Mouse (Mus musculus): ENCODE data around the gene Sema6d.

The Sema6d gene

GRCm38 (mm10) chr2:124467429-124467828, 377.7 kb downstream of the Sema6d start:
- DNase-seq (ENCODE audit: low spot score in 2 of 2): no peak

DNA sequence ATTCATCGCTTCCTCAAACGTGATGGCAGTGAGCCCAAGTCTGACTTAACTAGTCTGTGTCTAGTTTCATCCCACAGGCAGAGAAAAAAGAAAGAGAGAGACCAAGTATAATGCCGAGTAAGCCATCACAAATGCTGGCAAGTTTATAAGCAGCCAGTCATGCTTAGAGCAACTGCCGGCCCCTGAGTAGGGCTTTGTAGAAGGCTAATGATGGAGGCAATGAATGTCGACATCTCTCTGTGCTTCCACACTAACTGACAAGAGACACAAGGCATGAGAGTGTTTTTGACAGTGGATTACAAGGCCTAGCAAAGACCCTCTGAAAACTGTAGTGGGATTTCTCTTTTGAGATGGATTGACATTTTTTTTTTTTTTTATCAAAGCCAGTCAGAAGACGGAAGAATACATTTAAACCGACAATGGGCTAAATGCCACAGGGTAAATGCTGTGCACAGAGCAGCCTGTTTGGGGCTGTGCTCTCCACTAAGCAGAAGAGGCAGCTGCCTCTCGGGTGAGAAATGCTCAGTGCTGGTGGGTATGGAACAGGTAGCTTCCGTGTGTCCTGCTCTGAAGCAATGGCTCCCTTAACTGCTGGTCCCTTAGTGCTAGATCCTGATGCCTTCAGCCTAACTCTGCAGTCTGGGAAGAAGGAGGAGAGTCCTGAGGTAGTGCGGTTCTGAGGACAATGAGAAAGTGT, 380.7 kb downstream of the Sema6d start:
- DNase-seq (ENCODE audit: low spot score in 2 of 2): peak; percentile 37 to 39

DNA sequence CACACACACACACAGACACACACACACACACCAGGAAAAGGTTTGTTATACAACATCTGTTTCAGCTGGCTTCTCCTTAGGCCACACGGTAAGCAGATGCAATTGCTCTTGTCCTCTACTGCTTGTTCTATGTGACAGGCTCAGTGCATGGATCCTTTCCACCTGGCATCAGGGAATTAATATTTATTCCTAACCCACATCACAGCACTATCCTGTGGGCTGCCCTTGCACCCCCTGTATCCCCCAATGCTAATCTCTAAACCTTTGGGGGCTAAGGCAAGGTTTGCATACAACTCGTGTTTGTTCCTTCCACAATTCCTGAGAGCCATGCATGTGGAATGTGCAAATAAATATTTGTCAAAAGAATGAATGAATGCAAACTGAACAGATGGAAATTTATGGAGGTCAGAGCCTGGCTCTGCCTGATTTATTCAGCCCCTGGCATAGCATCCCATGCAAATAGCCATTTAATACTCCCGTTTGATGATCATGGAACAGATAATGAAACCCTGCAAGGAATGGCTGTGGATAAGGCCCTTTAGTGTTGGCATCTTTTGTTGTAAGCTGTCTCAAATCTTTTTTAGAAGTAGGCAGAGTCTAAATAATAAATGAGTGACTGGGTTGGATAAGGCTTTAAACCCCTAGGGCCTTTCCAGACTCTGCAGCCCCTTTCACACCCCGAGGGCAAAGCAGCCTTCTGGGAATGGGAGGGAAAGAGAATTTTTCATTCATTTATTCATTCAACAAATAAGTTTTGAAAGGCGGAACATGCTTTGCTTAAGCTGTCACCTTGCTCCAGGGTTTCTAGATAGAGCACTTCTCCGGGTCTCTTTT, 383.1 kb downstream of the Sema6d start:
- DNase-seq (ENCODE audit: low spot score in 2 of 2): no peak

GRCm38 (mm10) chr2:124477904-124478303, 388.1 kb downstream of the Sema6d start:
- no peak for DNase-seq (ENCODE audit: low spot score in 2 of 2)

DNA sequence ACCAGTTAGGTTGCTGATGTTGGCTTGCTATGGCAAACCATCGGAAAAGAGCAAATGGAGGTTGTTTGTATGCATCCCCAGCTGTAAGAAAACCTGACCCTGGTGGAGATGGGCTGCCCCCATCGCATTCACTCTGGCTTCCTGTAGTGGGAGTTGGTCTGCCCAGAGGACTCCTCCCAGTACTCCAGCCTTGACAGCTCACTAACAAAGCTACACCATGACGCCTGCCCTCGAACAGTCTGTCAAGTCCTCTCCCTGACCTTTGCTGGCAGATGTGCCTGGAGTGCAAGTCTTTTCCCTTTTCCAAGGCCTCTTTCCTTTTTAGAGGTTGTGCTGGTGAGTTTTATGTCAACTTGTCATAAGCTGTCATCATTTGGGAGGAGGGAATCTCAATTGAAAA, 388.8 kb downstream of the Sema6d start:
- DNase-seq (ENCODE audit: low spot score in 2 of 2): no peak

GRCm38 (mm10) chr2:124485761-124486160, 396.0 kb downstream of the Sema6d start:
- DNase-seq (ENCODE audit: low spot score in 2 of 2): no peak

- peak; percentile 48 to 59 for DNase-seq (ENCODE audit: low spot score in 2 of 2)
These were observed 400.4 kb downstream of the Sema6d start for GRCm38 (mm10) chr2:124490010-124490801.

GRCm38 (mm10) chr2:124495751-124496150, 406.0 kb downstream of the Sema6d start:
- DNase-seq (ENCODE audit: low spot score in 2 of 2): peak in 1 of 2 experiments; percentile 30

DNA sequence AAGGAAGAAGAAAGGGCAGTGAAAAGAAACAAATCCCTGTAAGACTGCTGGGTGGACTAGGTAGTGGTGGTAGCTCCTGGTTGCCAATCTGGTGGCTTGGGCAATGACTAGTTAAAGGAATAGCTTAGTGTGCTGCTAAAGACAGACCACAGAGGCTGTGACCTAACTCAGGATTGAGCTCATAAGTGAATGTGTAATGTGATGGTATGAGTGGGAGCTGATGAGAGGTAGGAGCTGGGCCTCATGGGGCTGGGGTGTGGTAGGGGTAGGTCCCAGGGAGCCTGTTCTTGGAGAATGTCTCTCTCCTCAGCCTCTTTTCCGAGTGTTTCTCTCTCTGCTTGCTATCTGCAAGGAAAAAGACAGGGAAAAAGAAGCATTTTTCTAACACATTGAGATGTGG, 409.9 kb downstream of the Sema6d start:
- no peak for DNase-seq (ENCODE audit: low spot score in 2 of 2)

GRCm38 (mm10) chr2:124505784-124506489, 416.2 kb downstream of the Sema6d start:
- DNase-seq (ENCODE audit: low spot score in 2 of 2): peak; percentile 24 to 26

- DNase-seq (ENCODE audit: low spot score in 2 of 2): no peak
These were observed 418.0 kb downstream of the Sema6d start for GRCm38 (mm10) chr2:124507804-124508203.

GRCm38 (mm10) chr2:124509479-124509878, 419.7 kb downstream of the Sema6d start:
- no peak for DNase-seq (ENCODE audit: low spot score in 2 of 2)

DNA sequence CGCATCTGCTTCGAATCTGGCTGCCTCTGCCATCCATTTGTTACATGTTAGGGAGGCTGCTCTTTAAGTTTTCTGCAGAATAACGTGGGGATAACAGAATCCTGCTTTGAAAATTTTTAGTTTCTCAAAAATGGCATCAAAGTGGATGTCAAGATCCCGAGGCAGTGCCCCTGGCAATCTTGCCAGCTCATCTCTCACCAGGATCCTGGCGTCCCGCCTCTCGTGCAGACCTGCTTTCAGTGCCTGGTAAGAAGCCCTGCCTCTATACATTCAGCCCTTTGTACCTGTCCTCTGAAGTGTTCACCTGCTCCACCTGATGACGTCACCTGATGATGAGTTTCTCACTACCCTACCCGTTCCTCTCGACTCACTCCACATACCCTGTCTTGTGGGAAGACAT, 422.1 kb downstream of the Sema6d start:
- no peak for DNase-seq (ENCODE audit: low spot score in 2 of 2)

DNA sequence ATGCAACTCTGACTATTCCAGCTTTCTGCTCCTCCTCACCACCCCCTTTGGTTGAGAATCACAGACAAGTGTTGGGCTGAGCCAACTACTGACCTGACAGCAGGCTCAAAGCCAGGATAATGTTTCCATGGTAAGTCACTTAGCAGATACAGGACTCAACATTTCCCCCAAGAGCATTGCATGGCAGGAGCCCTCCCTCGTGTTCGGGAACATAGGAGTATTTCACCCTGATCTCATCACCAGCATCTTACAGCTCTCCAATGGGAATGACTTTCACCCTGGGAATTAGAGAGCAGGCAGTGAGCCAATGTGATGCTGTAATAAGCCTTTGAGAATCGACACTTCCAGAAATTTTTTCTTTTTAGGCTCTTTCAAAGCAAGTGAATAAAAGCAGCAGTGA, 432.7 kb downstream of the Sema6d start:
- peak in 1 of 2 experiments; percentile 40 for DNase-seq (ENCODE audit: low spot score in 2 of 2)

- DNase-seq (ENCODE audit: low spot score in 2 of 2): no peak
These were observed 433.9 kb downstream of the Sema6d start for GRCm38 (mm10) chr2:124523667-124524066.

DNA sequence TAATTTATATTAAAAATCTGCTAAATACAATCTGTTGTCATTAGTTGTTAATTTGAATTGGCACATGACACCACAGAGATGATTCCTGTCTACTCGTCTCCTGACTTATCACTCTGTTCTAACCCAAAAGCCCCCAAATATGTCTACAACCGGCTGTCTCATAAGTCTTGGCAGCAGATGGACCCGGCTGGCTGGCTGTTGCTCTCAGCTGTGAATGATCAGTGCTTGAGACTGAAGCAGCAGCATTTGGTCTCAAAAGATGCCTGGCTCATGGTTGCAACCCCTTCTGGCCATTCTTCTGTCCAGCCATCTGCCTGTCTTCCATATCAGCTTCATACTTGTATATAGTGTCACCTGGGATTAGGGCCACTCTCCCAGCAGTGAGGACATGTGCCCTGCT, 434.4 kb downstream of the Sema6d start:
- peak; percentile 51 to 72 for DNase-seq (ENCODE audit: low spot score in 2 of 2)

DNA sequence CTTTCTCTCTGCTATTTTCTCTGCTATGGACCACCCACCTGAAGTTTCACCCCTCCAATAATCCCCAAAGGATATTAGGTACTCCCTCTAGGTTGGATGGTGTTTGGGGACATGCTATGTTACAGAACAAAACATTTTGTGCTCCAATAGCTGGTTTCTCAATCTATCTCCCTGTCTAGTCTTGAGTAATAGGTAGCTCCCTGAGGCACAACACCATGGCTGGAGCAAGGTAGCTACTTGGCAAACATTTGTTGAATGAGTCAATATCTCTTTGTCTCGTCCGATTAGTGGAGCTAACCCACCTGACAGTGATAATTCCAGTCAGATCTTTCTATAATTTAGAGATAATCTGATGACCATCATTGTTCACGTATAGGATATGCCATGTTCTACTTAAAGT, 437.9 kb downstream of the Sema6d start:
- DNase-seq (ENCODE audit: low spot score in 2 of 2): no peak

- DNase-seq (ENCODE audit: low spot score in 2 of 2): no peak
These were observed 440.7 kb downstream of the Sema6d start for GRCm38 (mm10) chr2:124530441-124530840.

DNA sequence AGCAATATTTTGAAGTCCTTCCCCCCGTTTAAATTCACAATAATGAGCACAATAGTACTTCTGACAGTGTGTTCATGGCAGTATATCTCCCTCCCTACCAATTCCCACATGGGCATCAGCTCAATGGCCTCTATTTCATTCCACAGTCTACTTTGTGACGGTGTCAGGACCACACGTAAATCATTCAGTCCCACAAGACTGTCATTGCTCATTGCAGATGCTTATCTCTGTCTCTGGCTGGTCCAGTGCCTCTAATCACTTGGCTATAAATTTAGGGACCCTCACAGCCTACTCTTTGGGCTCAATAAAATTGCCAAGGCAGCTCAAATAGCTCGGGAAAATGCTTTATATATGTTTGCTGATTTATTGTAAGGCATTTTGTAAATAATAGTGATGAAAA, 441.3 kb downstream of the Sema6d start:
- no peak for DNase-seq (ENCODE audit: low spot score in 2 of 2)

GRCm38 (mm10) chr2:124532906-124533305, 443.1 kb downstream of the Sema6d start:
- no peak for DNase-seq (ENCODE audit: low spot score in 2 of 2)

DNA sequence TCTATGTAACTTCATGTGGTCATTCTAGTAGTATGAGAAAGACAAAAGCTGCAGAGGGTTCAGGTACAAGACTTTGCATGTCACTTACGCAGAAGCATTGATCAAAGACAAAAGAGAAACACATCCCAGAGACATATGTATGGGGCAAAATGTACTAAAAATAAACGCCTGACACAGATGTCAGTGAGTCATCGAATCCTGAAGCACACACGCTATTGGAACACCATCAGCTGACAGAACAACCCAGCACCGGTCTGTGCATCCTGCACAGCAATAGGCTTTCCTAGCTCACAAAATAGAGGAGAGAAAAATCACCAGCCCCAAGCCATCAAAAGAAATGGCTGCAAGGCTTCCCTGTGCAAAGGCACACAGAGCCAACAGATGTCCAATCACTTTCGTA, 443.8 kb downstream of the Sema6d start:
- DNase-seq (ENCODE audit: low spot score in 2 of 2): no peak

DNA sequence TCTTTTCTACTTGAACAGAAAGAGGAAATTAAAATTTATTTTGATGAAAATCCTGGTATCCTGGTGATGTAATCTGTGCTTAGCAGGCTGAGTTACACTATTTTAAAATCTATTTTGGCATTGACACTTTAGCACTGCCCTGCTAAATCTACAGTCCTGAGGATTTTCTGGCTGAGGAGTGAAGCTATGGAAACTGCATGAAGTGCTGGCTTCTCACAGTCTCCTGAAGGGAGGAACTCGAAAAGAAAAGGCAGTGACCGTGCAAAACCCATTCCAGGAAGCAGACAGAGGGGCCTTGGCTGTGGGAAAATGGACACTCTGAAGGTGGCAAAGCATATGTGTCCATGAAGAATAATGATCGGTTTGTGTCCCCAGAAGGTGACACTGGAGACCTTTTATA, 460.5 kb downstream of the Sema6d start:
- DNase-seq (ENCODE audit: low spot score in 2 of 2): peak; percentile 26 to 35
